Mouse (Mus musculus) embryonic facial prominence, embryonic 15.5 days (tissue): ENCODE results near the gene Gsk3b. TPM values are rescaled to one million over a fixed set of nuclear protein-coding genes. Genes with fewer than 3 reads are reported as not detected.

Experiments used
- ATAC-seq: fragments of 200-750 bp; cut with Nextera tagmentation; 2 replicates; pipeline ENCODE4 v1.8.0; 2017; ENCODE audit warnings: low read depth, moderate TSS enrichment; ENCODE audit not compliant: insufficient number of reproducible peaks, low FRiP score, low TSS enrichment
- H3K27ac ChIP-seq: fragments of 300-500 bp; sonication (generic); replicated peaks from 2 replicates; pipeline ENCODE4 v1.5.1; 2015; ENCODE audit warnings: mild to moderate bottlenecking, inconsistent platforms
- H3K27me3 ChIP-seq: fragments of 300-500 bp; sonication (generic); 2 replicates; pipeline ENCODE4 v1.6.1; 2015; ENCODE audit warnings: inconsistent platforms
- H3K36me3 ChIP-seq: fragments of 300-500 bp; sonication (generic); 2 replicates; pipeline ENCODE4 v1.6.1; 2015; ENCODE audit warnings: mild to moderate bottlenecking, inconsistent platforms
- H3K4me1 ChIP-seq: fragments of 300-500 bp; sonication (generic); 2 replicates; pipeline ENCODE4 v1.6.1; 2015; ENCODE audit warnings: inconsistent platforms
- H3K4me2 ChIP-seq: fragments of 300-500 bp; sonication (generic); replicated peaks from 2 replicates; pipeline ENCODE4 v1.6.1; 2015; ENCODE audit warnings: mild to moderate bottlenecking, inconsistent platforms
- H3K4me3 ChIP-seq: fragments of 300-500 bp; sonication (generic); replicated peaks from 2 replicates; pipeline ENCODE4 v1.5.1; 2015; ENCODE audit warnings: mild to moderate bottlenecking, inconsistent platforms
- H3K9ac ChIP-seq: fragments of 300-500 bp; sonication (generic); 2 replicates; pipeline ENCODE4 v1.6.1; 2015; ENCODE audit warnings: inconsistent platforms
- H3K9me3 ChIP-seq: fragments of 300-500 bp; sonication (generic); replicated peaks from 2 replicates; pipeline ENCODE4 v1.6.1; 2016; ENCODE audit warnings: inconsistent platforms
- WGBS: fragments of 180-500 bp; shearing (Covaris S2); methylation state at CpG from one replicate; pipeline ENCODE4 v1.1.7; 2015; 5-methylcytosine and 5-hydroxymethylcytosine counted together
- polyA plus RNA-seq: library from polyadenylated mRNA; unstranded; fragments of >200 nt; fragmentation: Nextera tagmentation; extraction: Ambion mirVana; gene quantifications from 2 replicates; pipeline ENCODE4 v1.2.1, GENCODE M21; 2015

The Gsk3b gene
- polyA plus RNA-seq, 1 experiment from 2014 or later, result 56.8 TPM

- ATAC-seq, result no peak
- Histone ChIP-seq H3K9me3 (no peaks in the 10 kb centered on the region), H3K4me2 (no peak overlapping the region)
These were observed 193.9 kb downstream of the Gsk3b start for GRCm38 (mm10) chr16:38282559-38283160.

DNA sequence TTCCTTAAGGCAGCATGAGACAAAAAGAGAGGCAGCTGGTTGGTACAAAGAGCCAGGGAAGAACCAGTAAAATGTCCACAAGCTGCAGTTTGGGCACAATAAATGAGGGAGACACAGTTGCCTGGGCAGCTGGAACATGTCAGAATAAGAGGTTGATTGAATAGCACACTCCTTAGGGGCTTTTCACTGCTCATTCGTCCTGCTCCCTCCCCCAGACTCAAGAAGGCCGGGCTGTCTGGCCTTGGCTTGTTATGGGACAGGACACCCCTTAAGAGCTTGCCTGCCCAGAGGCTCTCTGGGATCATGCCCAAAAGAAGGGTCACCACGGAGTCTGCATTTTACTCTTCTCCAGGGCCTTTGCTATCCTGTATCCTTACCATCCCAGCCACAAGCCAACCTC is 194.5 kb downstream of the Gsk3b start:
- 33% methylated on average over 3 of the region's 3 CpGs for WGBS
- no peak for ATAC-seq
- H3K4me3 ChIP-seq, result no peak overlapping the region
- no peak overlapping the region for H3K27ac ChIP-seq
- H3K9ac ChIP-seq, result no peak overlapping the region
- no peak overlapping the region for H3K4me2 ChIP-seq
- H3K27me3 ChIP-seq, result no peaks in the 10 kb centered on the region
- H3K4me1 ChIP-seq, result no peaks in the 10 kb centered on the region
- no peaks in the 10 kb centered on the region for H3K36me3 ChIP-seq
- H3K9me3 ChIP-seq, result no peaks in the 10 kb centered on the region

More at GRCm38 (mm10) chr16:38282559-38283160, 193.9 kb downstream of the Gsk3b start:
- Histone ChIP-seq H3K9ac (no peak overlapping the region), H3K27me3 (no peaks in the 10 kb centered on the region), H3K4me3 (no peak overlapping the region), H3K4me1 (no peaks in the 10 kb centered on the region), H3K27ac (no peak overlapping the region), H3K36me3 (no peaks in the 10 kb centered on the region)
- WGBS, result 81% methylated on average over 7 of the region's 7 CpGs

DNA sequence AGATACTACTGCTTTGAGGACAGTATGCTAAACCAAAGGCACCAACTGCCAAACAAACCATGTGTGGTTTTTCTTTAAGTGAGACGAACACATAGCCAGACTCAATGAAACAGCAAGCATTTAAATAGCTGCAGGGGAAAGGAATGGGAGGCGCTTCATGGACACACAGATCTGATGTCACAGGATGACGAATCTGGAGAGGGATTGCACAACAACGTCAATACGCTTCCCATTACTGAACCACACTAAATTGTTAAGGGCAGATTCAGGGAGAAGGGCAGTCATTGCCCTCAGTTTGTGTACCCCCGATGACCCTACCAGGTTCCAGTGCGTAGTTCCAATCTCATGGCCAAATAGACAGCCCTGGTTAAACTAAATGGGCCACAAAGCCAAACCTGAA is 197.0 kb downstream of the Gsk3b start:
- Histone ChIP-seq H3K4me2 (no peak overlapping the region), H3K27me3 (no peaks in the 10 kb centered on the region), H3K4me3 (no peak overlapping the region), H3K36me3 (no peaks in the 10 kb centered on the region), H3K27ac (no peak overlapping the region), H3K4me1 (no peaks in the 10 kb centered on the region), H3K9me3 (no peaks in the 10 kb centered on the region), H3K9ac (no peak overlapping the region)
- 66% methylated on average over 7 of the region's 7 CpGs for WGBS
- no peak for ATAC-seq

GRCm38 (mm10) chr16:38286541-38286940 is 197.7 kb downstream of the Gsk3b start:
- 64% methylated on average over 4 of the region's 4 CpGs for WGBS
- no peak for ATAC-seq

DNA sequence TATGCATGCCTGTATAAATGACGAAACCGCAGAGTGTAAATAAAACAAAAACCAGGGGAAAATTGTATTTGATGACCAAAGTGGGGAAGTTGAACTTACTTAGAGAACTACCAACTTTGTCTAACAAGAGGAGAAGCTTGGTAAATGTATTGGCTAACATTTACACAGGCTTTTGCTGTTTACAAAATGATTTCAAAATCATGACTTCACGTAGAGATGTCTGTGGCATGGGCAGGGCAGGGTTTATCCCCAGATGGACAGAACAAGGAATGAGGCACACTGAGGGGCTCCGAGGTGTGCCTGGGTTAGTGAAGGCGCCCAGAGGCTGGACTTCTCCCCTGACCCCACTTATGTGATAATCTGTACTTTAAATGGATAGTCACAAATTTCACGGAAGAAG is 198.6 kb downstream of the Gsk3b start:
- no peak for ATAC-seq
- no peak overlapping the region for H3K4me2 ChIP-seq
- H3K4me3 ChIP-seq, result no peak overlapping the region
- no peaks in the 10 kb centered on the region for H3K36me3 ChIP-seq
- no peak overlapping the region for H3K27ac ChIP-seq
- H3K9me3 ChIP-seq, result no peaks in the 10 kb centered on the region
- H3K27me3 ChIP-seq, result no peaks in the 10 kb centered on the region
- 56% methylated on average over 6 of the region's 6 CpGs for WGBS
- no peak overlapping the region for H3K9ac ChIP-seq
- no peaks in the 10 kb centered on the region for H3K4me1 ChIP-seq

More at GRCm38 (mm10) chr16:38286541-38286940, 197.7 kb downstream of the Gsk3b start:
- no peak overlapping the region for H3K4me3 ChIP-seq
- no peak overlapping the region for H3K9ac ChIP-seq
- H3K27ac ChIP-seq, result no peak overlapping the region
- H3K4me1 ChIP-seq, result no peaks in the 10 kb centered on the region
- H3K27me3 ChIP-seq, result no peaks in the 10 kb centered on the region
- no peak overlapping the region for H3K4me2 ChIP-seq
- no peaks in the 10 kb centered on the region for H3K36me3 ChIP-seq
- H3K9me3 ChIP-seq, result no peaks in the 10 kb centered on the region

DNA sequence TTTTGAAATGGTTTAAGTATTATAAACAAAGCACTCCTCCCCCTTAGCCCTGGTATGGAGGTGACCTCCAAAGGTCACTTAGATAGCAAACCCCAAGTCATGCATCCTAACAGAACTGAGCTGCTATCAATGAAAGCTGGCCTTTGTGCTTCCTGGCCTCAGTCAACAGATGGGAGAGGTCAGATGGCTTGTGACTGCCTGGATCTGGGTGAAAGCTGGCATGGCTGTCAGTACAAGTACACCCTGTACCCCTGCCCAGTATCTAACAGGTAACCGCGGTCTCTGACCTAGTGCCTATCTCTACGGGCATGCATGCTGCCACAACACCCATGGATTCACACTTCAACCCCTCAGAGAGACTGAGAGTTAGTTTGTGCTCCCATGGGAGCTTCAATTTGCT is 199.0 kb downstream of the Gsk3b start:
- Histone ChIP-seq H3K4me1 (no peaks in the 10 kb centered on the region), H3K4me2 (no peak overlapping the region), H3K27me3 (no peaks in the 10 kb centered on the region), H3K9me3 (no peaks in the 10 kb centered on the region), H3K27ac (no peak overlapping the region), H3K4me3 (no peak overlapping the region), H3K9ac (no peak overlapping the region), H3K36me3 (no peaks in the 10 kb centered on the region)
- ATAC-seq, result no peak
- WGBS, result 76% methylated on average over 3 of the region's 3 CpGs

GRCm38 (mm10) chr16:38288851-38289250 is 200.1 kb downstream of the Gsk3b start:
- no peak for ATAC-seq
- Histone ChIP-seq H3K27me3 (no peaks in the 10 kb centered on the region), H3K4me1 (no peaks in the 10 kb centered on the region), H3K9ac (no peak overlapping the region), H3K36me3 (no peaks in the 10 kb centered on the region), H3K27ac (no peak overlapping the region), H3K4me3 (no peak overlapping the region), H3K9me3 (no peaks in the 10 kb centered on the region), H3K4me2 (no peak overlapping the region)
- 9% methylated on average over 6 of the region's 6 CpGs for WGBS

GRCm38 (mm10) chr16:38290151-38290550 is 201.3 kb downstream of the Gsk3b start:
- 74% methylated on average over 2 of the region's 2 CpGs for WGBS
- ATAC-seq, result no peak

GRCm38 (mm10) chr16:38294685-38295348 is 206.0 kb downstream of the Gsk3b start, which contains the start of gene Nr1i2:
Gene Nr1i2, minus strand, starts transcription at chr16:38294824.
- no peak within 1 kb of the TSS for H3K4me2 ChIP-seq
- no peaks in the 10 kb centered on the region for H3K4me1 ChIP-seq
- ATAC-seq, result no peak
- WGBS, result 63% methylated on average over 7 of the region's 7 CpGs
- no peaks in the 10 kb centered on the region for H3K27me3 ChIP-seq
- H3K9me3 ChIP-seq, result no peaks in the 10 kb centered on the region
- no peaks in the 10 kb centered on the region for H3K36me3 ChIP-seq
- no peak within 1 kb of the TSS for H3K9ac ChIP-seq
- H3K4me3 ChIP-seq, result no peak within 1 kb of the TSS
- no peak within 1 kb of the TSS for H3K27ac ChIP-seq

More at GRCm38 (mm10) chr16:38290151-38290550, 201.3 kb downstream of the Gsk3b start:
- no peaks in the 10 kb centered on the region for H3K9me3 ChIP-seq
- no peak overlapping the region for H3K27ac ChIP-seq
- no peak overlapping the region for H3K4me2 ChIP-seq
- no peak overlapping the region for H3K9ac ChIP-seq
- no peaks in the 10 kb centered on the region for H3K4me1 ChIP-seq
- H3K4me3 ChIP-seq, result no peak overlapping the region
- no peaks in the 10 kb centered on the region for H3K36me3 ChIP-seq
- no peaks in the 10 kb centered on the region for H3K27me3 ChIP-seq

DNA sequence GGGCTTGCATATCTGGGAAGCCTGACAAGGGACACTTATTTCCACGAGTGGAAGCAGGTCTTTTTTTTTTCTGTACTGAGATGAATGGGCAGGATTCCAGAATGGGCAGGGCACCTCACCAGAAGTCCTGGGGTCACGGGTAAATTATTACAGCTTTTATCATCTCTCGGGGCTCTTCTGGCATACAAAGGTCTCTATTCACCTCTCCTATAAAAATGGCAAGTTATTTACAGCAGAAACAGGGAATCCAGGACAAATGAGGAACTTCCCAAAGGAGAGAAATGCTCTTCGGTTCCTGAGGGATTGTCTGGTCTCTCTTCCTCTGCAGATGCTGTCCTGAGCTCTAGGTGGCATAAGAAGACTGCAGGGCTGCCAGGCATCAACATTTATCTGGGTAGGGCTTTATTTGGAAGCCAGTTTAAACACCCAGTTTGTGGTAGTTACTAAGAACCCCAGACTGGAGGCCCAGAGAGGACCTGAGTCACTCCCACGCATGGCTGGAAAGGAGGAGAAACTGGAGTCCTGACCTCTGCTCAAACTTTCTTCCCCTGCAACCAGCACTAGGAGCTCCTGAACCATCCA is 206.6 kb downstream of the Gsk3b start:
- 50% methylated on average over 5 of the region's 5 CpGs for WGBS
- H3K36me3 ChIP-seq, result no peaks in the 10 kb centered on the region
- no peaks in the 10 kb centered on the region for H3K4me1 ChIP-seq
- H3K4me3 ChIP-seq, result no peak overlapping the region
- no peak overlapping the region for H3K27ac ChIP-seq
- ATAC-seq, result no peak
- H3K27me3 ChIP-seq, result no peaks in the 10 kb centered on the region
- no peaks in the 10 kb centered on the region for H3K9me3 ChIP-seq
- H3K9ac ChIP-seq, result no peak overlapping the region
- no peak overlapping the region for H3K4me2 ChIP-seq
